Mouse (Mus musculus) liver, embryonic 11.5 days (tissue): ENCODE data around the gene Ehbp1l1. TPM values are rescaled to one million over a fixed set of nuclear protein-coding genes. Genes with fewer than 3 reads are reported as not detected.

ENCODE experiments used
- ATAC-seq: fragments of 200-750 bp; cut with Nextera tagmentation; replicated peaks from 2 replicates; pipeline ENCODE4 v1.8.0; 2017; ENCODE audit warnings: moderate number of reproducible peaks, mild to moderate bottlenecking, moderate TSS enrichment, moderate library complexity; ENCODE audit not compliant: low FRiP score
- DNase-seq: peaks from one replicate; pipeline ENCODE4 v3.0.0-alpha.2; 2017; ENCODE audit warnings: low spot score
- H3K27ac ChIP-seq: fragments of 300-500 bp; sonication (generic); 2 replicates; pipeline ENCODE4 v1.5.1; 2014; ENCODE audit warnings: mild to moderate bottlenecking, low read depth, low read length, control low read depth
- H3K27me3 ChIP-seq: fragments of 300-500 bp; sonication (generic); replicated peaks from 2 replicates; pipeline ENCODE4 v1.6.1; 2014; ENCODE audit warnings: low read length, mixed read lengths; ENCODE audit not compliant: control insufficient read depth, insufficient read depth
- H3K36me3 ChIP-seq: fragments of 300-500 bp; sonication (generic); 2 replicates; pipeline ENCODE4 v1.6.1; 2014; ENCODE audit warnings: mild to moderate bottlenecking, low read length, moderate library complexity, mixed read lengths; ENCODE audit not compliant: control insufficient read depth, insufficient read depth
- H3K4me1 ChIP-seq: fragments of 300-500 bp; sonication (generic); replicated peaks from 2 replicates; pipeline ENCODE4 v1.6.1; 2014; ENCODE audit warnings: low read length, mixed read lengths; ENCODE audit not compliant: control insufficient read depth, insufficient read depth
- H3K4me2 ChIP-seq: fragments of 300-500 bp; sonication (generic); 2 replicates; pipeline ENCODE4 v1.6.1; 2014; ENCODE audit warnings: mild to moderate bottlenecking, control low read depth, moderate library complexity
- H3K4me3 ChIP-seq: fragments of 300-500 bp; sonication (generic); 2 replicates; pipeline ENCODE4 v1.5.1; 2014; ENCODE audit warnings: low read depth, low read length, control low read depth
- H3K9ac ChIP-seq: fragments of 300-500 bp; sonication (generic); 2 replicates; pipeline ENCODE4 v1.6.1; 2014; ENCODE audit warnings: low read depth, low read length, control low read depth
- H3K9me3 ChIP-seq: fragments of 300-500 bp; sonication (generic); 2 replicates; pipeline ENCODE4 v1.6.1; 2016; ENCODE audit warnings: low read length, inconsistent platforms, mixed read lengths; ENCODE audit not compliant: control insufficient read depth
- WGBS: fragments of 180-500 bp; shearing (Covaris S2); extraction: QIAGEN DNeasy Blood & Tissue Kit; methylation state at CpG from one replicate; pipeline ENCODE4 v1.1.7; 2014; 5-methylcytosine and 5-hydroxymethylcytosine counted together
- microRNA-seq: library from miRNA; unstranded; fragments of <30 nt; microRNA quantifications from one replicate; pipeline ENCODE4, GENCODE M21; 2017; ENCODE audit warnings: borderline number of aligned reads
- polyA plus RNA-seq: library from polyadenylated mRNA; unstranded; fragments of >200 nt; fragmentation: Nextera tagmentation; extraction: Ambion mirVana; gene quantifications from 2 replicates; pipeline ENCODE4 v1.2.1, GENCODE M21; 2014

The Ehbp1l1 gene
- polyA plus RNA-seq, 1 experiment from 2014 or later, result 67.1 TPM

- no peak for DNase-seq
- no peaks in the 10 kb centered on the region for H3K27me3 ChIP-seq
- H3K27ac ChIP-seq, result peak overlapping the region; percentile 91; the same call in 1 of the 2 replicates
- peak overlapping the region; percentile 61 for H3K4me3 ChIP-seq
- peak overlapping the region; percentile 85 for H3K4me2 ChIP-seq
- H3K4me1 ChIP-seq, result peaks cover 57% of the 10 kb centered on the region
- H3K36me3 ChIP-seq, result peaks cover 27% of the 10 kb centered on the region
- peak overlapping the region; percentile 71 for H3K9ac ChIP-seq
- 60% methylated on average over 8 of the region's 8 CpGs for WGBS
- no peaks in the 10 kb centered on the region for H3K9me3 ChIP-seq
- ATAC-seq, result no peak
Measured at GRCm38 (mm10) chr19:5662310-5662709, 63.8 kb downstream of the Ehbp1l1 start.

- H3K9me3 ChIP-seq, result no peaks in the 10 kb centered on the region
- peak overlapping the region; percentile 64 for H3K9ac ChIP-seq
- peaks cover 52% of the 10 kb centered on the region for H3K4me1 ChIP-seq
- ATAC-seq, result no peak
- peak overlapping the region; percentile 71 for H3K27ac ChIP-seq
- peak overlapping the region; percentile 85 for H3K4me2 ChIP-seq
- H3K4me3 ChIP-seq, result peak overlapping the region; percentile 44
- no peaks in the 10 kb centered on the region for H3K27me3 ChIP-seq
- WGBS, result 36% methylated on average over 16 of the region's 16 CpGs
- H3K36me3 ChIP-seq, result peaks cover 16% of the 10 kb centered on the region; the same call in 1 of the 2 replicates
- no peak for DNase-seq
Measured at GRCm38 (mm10) chr19:5660942-5661751, 65.0 kb downstream of the Ehbp1l1 start.

Small RNA genes within 50 kb of the gene (microRNA-seq; reads per million reads assigned to microRNA genes)
- not detected for gene Mir6987

Other genes starting within 250 kb of the Ehbp1l1 start
- gene Mus81, start 237.9 kb downstream of the Ehbp1l1 start, polyA plus RNA-seq, result 28.3 and 33.8 TPM in 2 replicates
- 2,498 and 2,516 TPM in 2 replicates for gene Cfl1, start 235.9 kb downstream of the Ehbp1l1 start, polyA plus RNA-seq
- gene 1700020D05Rik, start 222.5 kb downstream of the Ehbp1l1 start, polyA plus RNA-seq, result not detected in 2 replicates
- gene Snx32, start 215.8 kb downstream of the Ehbp1l1 start, polyA plus RNA-seq, result 7.0 and 8.3 TPM in 2 replicates
- 0.22 TPM in 1 of 2 replicates, not detected in the other for gene Ovol1, start 165.7 kb downstream of the Ehbp1l1 start, polyA plus RNA-seq
- 3.6 and 3.8 TPM in 2 replicates for gene Ap5b1, start 158.3 kb downstream of the Ehbp1l1 start, polyA plus RNA-seq
- 175 and 189 TPM in 2 replicates for gene Rnaseh2c, start 124.4 kb downstream of the Ehbp1l1 start, polyA plus RNA-seq
- gene Kat5, start 116.1 kb downstream of the Ehbp1l1 start, polyA plus RNA-seq, result 24.0 and 28.0 TPM in 2 replicates
- 57.1 and 57.7 TPM in 2 replicates for gene Rela, start 88.8 kb downstream of the Ehbp1l1 start, polyA plus RNA-seq
- 32.3 and 34.8 TPM in 2 replicates for gene Sipa1, start 62.6 kb downstream of the Ehbp1l1 start, polyA plus RNA-seq
- 27.4 and 28.1 TPM in 2 replicates for gene Map3k11, start 37.6 kb downstream of the Ehbp1l1 start, polyA plus RNA-seq
- gene Pcnx3, start 37.4 kb downstream of the Ehbp1l1 start, polyA plus RNA-seq, result 22.5 and 25.0 TPM in 2 replicates
- gene Kcnk7, start 21.9 kb downstream of the Ehbp1l1 start, polyA plus RNA-seq, result 0.14 TPM in 1 of 2 replicates, not detected in the other
- gene Fam89b, start 3.3 kb upstream of the Ehbp1l1 start, polyA plus RNA-seq, result 47.5 and 49.8 TPM in 2 replicates
- 4.1 and 4.6 TPM in 2 replicates for gene Ltbp3, start 14.6 kb upstream of the Ehbp1l1 start, polyA plus RNA-seq
- gene Scyl1, start 45.1 kb upstream of the Ehbp1l1 start, polyA plus RNA-seq, result 57.1 and 58.6 TPM in 2 replicates
- 26.8 and 27.9 TPM in 2 replicates for gene Frmd8, start 149.0 kb upstream of the Ehbp1l1 start, polyA plus RNA-seq
- gene Slc25a45, start 151.5 kb upstream of the Ehbp1l1 start, polyA plus RNA-seq, result 7.5 and 8.2 TPM in 2 replicates
- gene Tigd3, start 167.8 kb upstream of the Ehbp1l1 start, polyA plus RNA-seq, result 3.9 and 4.2 TPM in 2 replicates
- 119 and 127 TPM in 2 replicates for gene Dpf2, start 186.7 kb upstream of the Ehbp1l1 start, polyA plus RNA-seq
- gene Cdc42ep2, start 198.5 kb upstream of the Ehbp1l1 start, polyA plus RNA-seq, result 5.1 TPM in 2 replicates
- gene Pola2, start 237.9 kb upstream of the Ehbp1l1 start, polyA plus RNA-seq, result 129 and 131 TPM in 2 replicates